Mouse (Mus musculus) CH12.LX (cell line): ENCODE data around the gene Dolk.

Experiments
- BHLHE40 ChIP-seq: IDR thresholded peaks from 2 replicates; pipeline ENCODE4 v1.6.1; 2011; ENCODE audit warnings: mild to moderate bottlenecking, low read depth, low read length, improper control_type of control experiment
- CHD2 ChIP-seq: IDR thresholded peaks from 2 replicates; pipeline ENCODE4 v1.6.1; 2011; ENCODE audit warnings: low read length, improper control_type of control experiment
- CTCF ChIP-seq, 2 experiments: IDR thresholded peaks in 1 of 2; conservative IDR thresholded peaks in 1 of 2; 2 replicates each; pipeline ENCODE4 v1.5.1; 2011 to 2012; ENCODE audit warnings: low read depth in 2 of 2, low read length in 2 of 2, improper control_type of control experiment in 1 of 2, inconsistent platforms in 1 of 2, mild to moderate bottlenecking in 1 of 2, moderate library complexity in 1 of 2
- KAT2A ChIP-seq: IDR thresholded peaks from 2 replicates; pipeline ENCODE4 v1.6.1; 2012; ENCODE audit warnings: low read length, improper control_type of control experiment, inconsistent platforms; ENCODE audit not compliant: insufficient replicate concordance
- MAFK ChIP-seq: IDR thresholded peaks from 2 replicates; pipeline ENCODE4 v1.6.1; 2011; ENCODE audit warnings: low read length, improper control_type of control experiment; ENCODE audit not compliant: insufficient replicate concordance
- MAX ChIP-seq: IDR thresholded peaks from 2 replicates; pipeline ENCODE4 v1.6.1; 2011; ENCODE audit warnings: low read length, improper control_type of control experiment
- MAZ ChIP-seq: IDR thresholded peaks from 2 replicates; pipeline ENCODE4 v1.6.1; 2012; ENCODE audit warnings: low read depth, mild to moderate bottlenecking, inconsistent platforms, low read length, improper control_type of control experiment, moderate library complexity
- MEF2A ChIP-seq: IDR thresholded peaks from 2 replicates; pipeline ENCODE4 v1.6.1; 2014; ENCODE audit warnings: low read depth, mild to moderate bottlenecking, inconsistent platforms, low read length, improper control_type of control experiment, borderline replicate concordance
- MYC ChIP-seq: IDR thresholded peaks from 2 replicates; pipeline ENCODE4 v1.6.1; 2011; ENCODE audit warnings: low read depth, mild to moderate bottlenecking, improper control_type of control experiment, low read length
- POLR2A ChIP-seq: IDR thresholded peaks from 2 replicates; pipeline ENCODE4 v1.6.1; 2011; ENCODE audit warnings: low read depth, mild to moderate bottlenecking, improper control_type of control experiment, low read length
- USF1 ChIP-seq: IDR thresholded peaks from 2 replicates; pipeline ENCODE4 v1.6.1; 2014; ENCODE audit warnings: low read depth, mild to moderate bottlenecking, inconsistent platforms, low read length, improper control_type of control experiment
- USF2 ChIP-seq: conservative IDR thresholded peaks from 2 replicates; pipeline ENCODE4 v1.6.1; 2011; ENCODE audit warnings: low read depth, low read length, improper control_type of control experiment
- ZC3H11A ChIP-seq: IDR thresholded peaks from 2 replicates; pipeline ENCODE4 v1.6.1; 2012; ENCODE audit warnings: low read depth, mild to moderate bottlenecking, inconsistent platforms, low read length, improper control_type of control experiment

- TF ChIP-seq MAX (no peak), USF1 (no peak), CTCF (conservative IDR thresholded peaks at IDR 0.05 in 1 of 2, IDR thresholded peaks at IDR 0.05 in 1 of 2; ENCODE audit: low read depth in 2 of 2, low read length in 2 of 2) (no peak), MAZ (no peak), MYC (no peak), CHD2 (no peak), MAFK (no peak), ZC3H11A (no peak), KAT2A (no peak), BHLHE40 (no peak), USF2 (no peak), POLR2A (no peak), MEF2A (no peak)
Measured at GRCm38 (mm10) chr2:30238906-30239465, 47.1 kb downstream of the Dolk start.
